Mouse (Mus musculus) kidney, adult 18-20 months (tissue): ENCODE measurements around the gene Stx7.
"Not testable (repeated sequence)": the region's sequence is repeated elsewhere in the genome, so short reads cannot be mapped to it uniquely, and the experiment has no call there.

Source experiments
- DNase-seq: peaks from one replicate; pipeline ENCODE4 v3.0.0; 2021

Stx7 gene

DNA sequence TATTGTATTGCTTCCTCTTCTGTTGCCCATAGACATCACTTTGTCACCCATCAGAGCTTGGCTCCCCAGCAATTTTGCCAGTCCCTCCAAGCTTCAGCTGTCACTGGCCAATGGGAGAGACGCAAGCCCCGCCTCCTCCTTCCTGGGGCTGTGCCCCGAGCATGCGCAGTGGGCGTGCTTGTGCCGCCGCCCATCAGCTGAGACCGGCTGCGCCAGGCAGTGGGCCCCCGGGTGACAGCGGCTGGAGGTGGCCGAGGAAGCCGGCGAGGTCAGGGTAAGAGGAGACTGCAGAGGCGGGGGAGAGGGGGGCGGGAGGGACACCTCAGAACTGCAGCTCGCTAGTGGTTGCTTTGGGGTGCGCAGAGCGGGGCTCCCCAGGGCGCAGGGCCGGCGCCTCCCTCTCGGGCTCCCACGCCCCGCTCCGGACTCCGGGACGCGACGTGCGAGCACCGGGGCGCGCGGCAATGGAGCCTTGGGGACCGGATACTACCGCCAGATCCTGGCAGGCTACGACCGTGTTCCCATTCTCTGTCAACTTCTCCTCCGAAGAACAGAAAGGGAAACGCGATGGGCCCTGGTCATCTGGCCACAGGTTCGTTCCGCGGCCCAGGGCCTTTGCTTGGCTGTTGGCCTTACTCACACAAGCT lies at the start of gene Stx7:
Gene Stx7 (plus strand): TSS at position 168 of the 647 bp plus-strand sequence.
- peak; percentile 94 for DNase-seq

- not testable (repeated sequence) for DNase-seq
Measured at GRCm38 (mm10) chr10:24101812-24102211, 47.3 kb upstream of the Stx7 start, which contains the start of gene Taar8c. Gene Taar8c, minus strand, starts transcription at chr10:24101912.

- not testable (repeated sequence) for DNase-seq
Measured at GRCm38 (mm10) chr10:24103299-24103698, 45.8 kb upstream of the Stx7 start.

DNA sequence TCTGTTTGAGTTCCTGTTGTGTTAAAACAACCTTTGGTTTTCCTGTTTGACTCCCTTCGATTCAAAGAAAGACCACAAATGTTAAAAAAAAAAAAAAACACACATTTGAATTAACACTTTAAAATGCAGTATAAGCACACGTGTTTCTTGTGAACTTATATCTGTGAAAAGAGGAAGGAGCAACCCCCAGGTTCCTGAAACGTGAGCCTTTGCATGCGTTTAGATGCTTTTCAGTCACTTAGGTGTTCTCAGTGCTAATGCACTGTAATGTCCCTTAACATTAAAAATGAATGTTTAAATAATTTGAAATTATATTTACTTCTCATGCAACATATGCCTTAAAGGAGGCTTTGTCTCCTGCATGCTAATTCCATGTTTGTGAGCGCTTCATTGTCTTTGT lies 41.4 kb upstream of the Stx7 start:
- DNase-seq, result no peak

DNA sequence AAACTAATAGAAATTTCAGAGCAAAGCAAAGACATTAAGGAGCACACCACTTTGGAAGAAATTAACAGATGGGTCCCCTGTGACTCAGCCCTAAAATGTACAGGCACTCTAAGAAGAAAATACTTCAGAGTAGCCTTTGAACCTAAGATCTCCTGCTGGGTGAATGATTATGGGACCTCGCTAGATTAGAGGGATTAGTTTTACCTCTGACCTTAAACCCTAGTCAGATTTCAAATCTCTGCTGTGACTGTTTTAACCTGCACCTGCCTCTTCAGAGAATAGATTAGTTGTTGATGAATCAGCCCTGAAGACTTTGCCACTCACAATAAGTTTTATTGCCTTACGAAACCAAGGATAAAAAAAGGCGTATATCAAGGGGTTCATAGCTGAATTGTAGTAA lies 40.9 kb upstream of the Stx7 start:
- no peak for DNase-seq

GRCm38 (mm10) chr10:24109434-24109833 lies 39.7 kb upstream of the Stx7 start, which contains the start of gene Taar9:
Gene Taar9, minus strand, starts transcription at chr10:24109534.
- not testable (repeated sequence) for DNase-seq

- DNase-seq, result no peak
Measured at GRCm38 (mm10) chr10:24111116-24111778, 37.9 kb upstream of the Stx7 start.

DNA sequence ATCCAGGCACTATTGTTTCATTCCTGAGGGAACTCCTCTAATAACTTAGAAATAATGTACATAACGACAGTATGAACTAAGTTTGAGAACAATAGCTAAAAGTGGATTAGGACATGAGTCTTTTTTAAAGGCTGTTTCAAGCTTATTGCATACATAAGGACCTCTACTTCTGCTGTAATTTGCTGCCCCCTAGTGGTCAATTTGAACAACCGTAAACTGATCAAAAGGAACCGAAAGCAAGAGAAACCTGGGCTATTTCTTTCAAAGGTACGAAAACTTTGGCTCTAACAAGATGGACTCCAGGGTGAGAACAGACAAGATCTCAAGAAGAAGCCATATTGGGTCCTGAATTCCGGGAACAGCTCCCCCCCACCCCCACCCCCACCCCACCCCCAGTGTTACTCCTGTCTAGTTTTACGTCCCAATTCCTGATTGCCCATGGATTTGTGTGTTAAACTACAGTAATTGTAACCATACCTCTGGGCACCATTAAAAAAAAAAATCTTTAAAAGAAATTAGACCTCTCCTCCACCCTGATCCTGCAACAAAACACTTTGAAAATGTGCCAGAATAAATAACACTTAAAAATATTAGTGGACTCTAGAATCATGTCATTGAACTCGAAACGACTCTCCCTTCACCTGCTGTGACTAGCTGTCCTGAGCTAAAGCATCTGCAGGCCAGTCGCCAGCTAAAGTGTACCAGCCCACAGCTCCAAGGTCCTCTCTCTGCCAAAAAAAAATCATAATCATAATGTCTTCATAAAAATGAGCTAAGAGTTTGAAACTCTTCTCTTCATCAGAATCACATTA lies 17.4 kb upstream of the Stx7 start:
- DNase-seq, result peak; percentile 53

- peak; percentile 59 for DNase-seq
Measured at GRCm38 (mm10) chr10:24132273-24132672, 16.8 kb upstream of the Stx7 start.

DNA sequence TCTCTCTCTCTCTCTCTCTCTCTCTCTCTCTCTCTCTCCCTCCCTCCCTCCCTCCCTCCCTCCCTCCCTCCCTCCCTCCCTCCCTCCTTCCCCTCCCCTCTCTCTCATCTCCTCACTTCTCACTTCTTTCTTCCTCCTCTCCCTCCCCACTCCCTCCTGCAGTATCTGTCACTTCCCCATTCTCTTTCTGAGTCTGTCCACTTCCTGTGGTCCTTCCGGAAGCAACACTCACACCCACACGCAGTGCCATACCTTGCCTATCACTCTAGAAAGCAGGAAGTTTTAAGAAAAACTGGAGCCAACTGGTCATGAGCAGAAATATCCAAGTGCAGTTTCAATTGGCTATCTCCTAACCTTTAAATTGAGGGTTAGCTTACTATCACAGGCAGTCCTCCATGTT lies 16.0 kb upstream of the Stx7 start:
- DNase-seq, result no peak

DNA sequence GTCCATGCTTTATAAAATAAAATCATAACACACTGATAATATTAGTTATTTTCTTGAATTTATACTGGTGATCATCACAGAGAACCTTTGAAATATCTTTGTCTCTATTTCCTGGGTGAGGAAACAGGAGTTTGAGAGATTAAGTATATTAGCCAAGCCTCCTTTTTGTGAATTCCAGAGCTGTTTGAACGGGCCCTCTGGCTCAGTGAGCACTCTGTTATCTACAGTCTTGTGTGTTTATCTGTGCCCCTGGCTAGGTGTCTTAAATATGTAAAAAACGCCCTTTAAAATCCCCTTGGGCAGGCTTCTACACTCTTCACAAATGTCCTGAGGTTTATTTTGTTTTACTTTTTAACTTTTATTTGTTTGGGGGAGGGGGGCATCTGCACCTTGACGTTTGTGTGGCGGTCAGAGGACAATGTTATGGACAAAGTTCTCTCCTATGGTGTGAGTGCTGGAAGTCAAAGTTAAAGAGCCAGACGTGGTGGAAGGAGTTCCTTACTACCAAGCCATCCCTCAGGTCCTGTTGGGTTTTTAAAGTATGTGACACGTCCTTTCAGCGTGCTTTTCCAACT lies 14.9 kb upstream of the Stx7 start:
- DNase-seq, result no peak

GRCm38 (mm10) chr10:24138623-24139261 lies 10.4 kb upstream of the Stx7 start:
- DNase-seq, result peak; percentile 18

GRCm38 (mm10) chr10:24142735-24143134 lies 6.4 kb upstream of the Stx7 start:
- no peak for DNase-seq

DNA sequence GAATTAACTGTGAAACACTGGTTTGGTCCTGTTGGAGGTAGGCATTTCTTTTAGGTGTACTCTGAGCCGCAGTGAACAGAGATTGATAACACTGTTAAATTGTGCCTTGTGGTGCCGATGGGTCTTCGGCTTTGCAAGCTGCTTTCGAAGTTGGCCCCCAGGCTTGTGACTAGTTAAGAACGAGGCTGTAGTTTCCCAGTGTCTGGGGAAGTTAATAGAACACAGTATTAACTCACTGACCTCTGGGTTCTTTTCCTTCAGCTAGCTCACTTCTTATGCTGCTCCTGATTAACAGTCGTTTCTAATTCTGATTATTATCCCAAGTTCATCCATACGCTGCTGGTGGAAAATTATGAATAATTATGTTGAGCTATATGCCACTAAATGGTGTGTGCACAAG lies 984 bp downstream of the Stx7 start:
- DNase-seq, result peak; percentile 67

- DNase-seq, result no peak
Measured at GRCm38 (mm10) chr10:24158470-24159254, 9.6 kb downstream of the Stx7 start.

DNA sequence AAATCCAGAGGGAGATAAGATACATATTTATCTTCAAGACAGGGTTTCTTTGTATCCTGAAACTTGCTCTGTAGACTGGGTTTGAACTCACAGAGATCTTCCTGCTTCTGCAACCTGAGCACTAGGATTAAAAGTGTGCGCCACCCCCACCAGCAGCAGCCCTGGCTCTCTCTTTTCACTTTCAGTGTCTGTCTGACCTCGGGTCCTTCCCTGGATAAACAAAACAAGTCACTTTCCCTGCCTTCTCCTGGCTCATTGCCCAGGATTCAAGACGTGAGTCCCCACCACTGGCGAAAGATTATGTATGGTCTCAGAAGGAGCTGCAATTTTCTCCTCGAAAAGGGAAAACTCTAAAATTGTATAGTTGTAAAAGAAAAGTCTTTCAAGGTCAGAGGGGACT lies 10.5 kb downstream of the Stx7 start:
- no peak for DNase-seq

DNA sequence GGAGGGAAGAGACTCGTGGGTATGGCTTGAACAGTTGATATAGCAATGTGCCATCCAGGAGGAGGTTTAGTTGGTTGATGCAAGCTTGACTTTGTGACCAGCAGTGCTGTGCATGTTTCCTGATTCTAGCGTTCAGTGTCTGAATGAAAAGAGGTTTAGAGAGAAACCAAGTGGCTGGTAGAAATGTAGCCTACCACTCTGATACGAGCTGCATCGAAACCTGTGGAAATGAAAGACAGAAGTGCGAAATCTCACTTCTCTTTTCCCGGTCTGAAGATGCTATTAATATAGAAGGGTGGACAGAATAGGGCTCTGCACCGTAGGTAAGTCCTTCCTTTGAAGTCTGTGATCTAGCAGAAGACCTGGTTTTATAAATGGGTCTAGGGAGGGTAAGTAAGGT lies 11.2 kb downstream of the Stx7 start:
- no peak for DNase-seq

- peak; percentile 35 for DNase-seq
Measured at GRCm38 (mm10) chr10:24164137-24164908, 15.2 kb downstream of the Stx7 start.

DNA sequence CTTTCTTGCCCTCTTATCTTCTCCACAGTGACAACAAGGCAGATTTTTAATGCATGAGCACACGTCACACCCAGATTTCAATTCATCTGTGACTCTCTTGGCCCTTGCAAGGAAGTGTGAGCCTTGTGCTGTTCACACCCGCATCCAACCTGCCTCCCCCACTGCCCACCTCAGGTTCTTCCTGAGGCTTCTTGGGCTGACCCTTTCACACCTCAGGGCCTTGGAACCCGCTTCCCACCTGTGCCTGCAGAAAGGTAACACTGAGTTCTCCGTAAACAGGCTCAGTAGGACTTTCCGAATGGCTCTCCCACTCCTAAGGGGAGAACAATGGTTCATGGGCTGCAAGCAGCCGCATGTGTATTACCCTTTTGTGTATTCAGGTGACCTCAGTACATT lies 15.8 kb downstream of the Stx7 start:
- DNase-seq, result no peak

DNA sequence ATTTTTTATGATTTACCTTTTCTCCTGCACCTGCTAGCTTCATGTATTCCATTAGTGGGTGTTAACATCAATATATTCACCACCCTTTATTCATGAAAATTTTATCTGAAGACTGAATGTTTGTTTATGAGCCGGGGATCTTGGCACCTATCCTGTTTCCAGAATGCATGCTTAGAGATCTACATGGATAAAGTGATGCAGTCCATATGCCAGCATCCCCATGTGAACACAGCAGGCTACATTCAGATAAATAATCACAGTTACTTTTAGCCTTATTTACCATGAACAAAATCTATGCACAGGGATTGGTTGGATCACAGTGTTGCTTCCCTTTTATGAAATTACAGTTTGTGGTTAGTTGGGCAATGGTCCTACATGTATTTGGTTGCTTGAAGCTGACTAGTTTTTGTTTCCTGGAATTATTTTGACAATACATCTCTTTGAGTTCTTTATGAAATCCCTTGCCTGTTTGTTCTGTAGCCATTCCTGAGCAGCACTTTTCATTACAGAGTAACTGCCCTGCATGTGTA lies 16.5 kb downstream of the Stx7 start:
- DNase-seq, result no peak
